Mouse (Mus musculus) midbrain, embryonic 10.5 days (tissue): ENCODE results near the gene Matn4. TPM values are rescaled to one million over a fixed set of nuclear protein-coding genes. Genes with fewer than 3 reads are reported as not detected.

Experiments used
- DNase-seq: peaks from one replicate; pipeline ENCODE4 v3.0.0-alpha.2; 2017; ENCODE audit warnings: low spot score
- H3K27ac ChIP-seq: fragments of 300-500 bp; sonication (generic); replicated peaks from 2 replicates; pipeline ENCODE4 v1.5.1; 2016; ENCODE audit warnings: mild to moderate bottlenecking
- H3K27me3 ChIP-seq: fragments of 300-500 bp; sonication (generic); 2 replicates; pipeline ENCODE4 v1.6.1; 2016; ENCODE audit warnings: low read depth, mild to moderate bottlenecking; ENCODE audit not compliant: poor library complexity, severe bottlenecking
- H3K36me3 ChIP-seq: fragments of 300-500 bp; sonication (generic); 2 replicates; pipeline ENCODE4 v1.6.1; 2016; ENCODE audit warnings: mild to moderate bottlenecking, moderate library complexity
- H3K4me1 ChIP-seq: fragments of 300-500 bp; sonication (generic); 2 replicates; pipeline ENCODE4 v1.6.1; 2016
- H3K4me3 ChIP-seq: fragments of 300-500 bp; sonication (generic); 2 replicates; pipeline ENCODE4 v1.5.1; 2016; ENCODE audit warnings: mild to moderate bottlenecking, moderate library complexity
- H3K9me3 ChIP-seq: fragments of 300-500 bp; sonication (generic); replicated peaks from 2 replicates; pipeline ENCODE4 v1.6.1; 2016; ENCODE audit warnings: mild to moderate bottlenecking
- WGBS: fragments of 180-500 bp; shearing (Covaris S2); methylation state at CpG from one replicate; pipeline ENCODE4 v1.1.7; 2016; 5-methylcytosine and 5-hydroxymethylcytosine counted together
- polyA plus RNA-seq: library from polyadenylated mRNA; unstranded; fragments of >200 nt; fragmentation: Nextera tagmentation; extraction: Ambion mirVana; gene quantifications from 2 replicates; pipeline ENCODE4 v1.2.1, GENCODE M21; 2016

The Matn4 gene
- polyA plus RNA-seq, 1 experiment from 2014 or later, result not detected

DNA sequence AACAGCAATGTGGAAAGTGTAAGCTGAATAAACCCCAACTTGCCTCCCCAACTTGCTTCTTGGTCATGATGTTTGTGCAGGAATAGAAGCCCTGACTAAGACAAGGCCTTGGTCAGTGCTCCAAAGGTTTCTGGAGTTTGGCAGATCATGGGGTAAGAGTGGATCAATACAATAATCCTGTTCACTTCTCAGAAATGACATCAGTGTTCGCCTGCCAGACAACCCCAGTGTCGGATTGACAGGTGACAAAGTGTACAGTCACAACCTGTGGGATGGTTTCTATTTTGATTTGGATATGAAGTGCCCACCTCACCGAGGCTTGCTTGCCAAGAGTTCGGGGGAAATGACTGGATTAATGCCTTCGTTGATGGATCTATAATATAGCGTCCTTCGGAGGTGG lies 16.3 kb upstream of the Matn4 start:
- H3K4me3 ChIP-seq, result no peak overlapping the region
- no peaks in the 10 kb centered on the region for H3K9me3 ChIP-seq
- H3K27ac ChIP-seq, result no peak overlapping the region
- peaks cover 12% of the 10 kb centered on the region for H3K36me3 ChIP-seq
- DNase-seq, result no peak
- peaks cover 7% of the 10 kb centered on the region; the same call in 1 of the 2 replicates for H3K4me1 ChIP-seq
- WGBS, result 91% methylated on average over 7 of the region's 7 CpGs
- H3K27me3 ChIP-seq, result peaks cover 12% of the 10 kb centered on the region; the same call in 1 of the 2 replicates

- H3K4me1 ChIP-seq, result peaks cover under 1% of the 10 kb centered on the region; the same call in 1 of the 2 replicates
Observed at GRCm38 (mm10) chr2:164419489-164419888, 14.5 kb upstream of the Matn4 start.

GRCm38 (mm10) chr2:164418308-164418875 lies 13.4 kb upstream of the Matn4 start:
- 32% methylated on average over 3 of the region's 3 CpGs for WGBS
- Histone ChIP-seq H3K4me3 (no peak overlapping the region), H3K9me3 (no peaks in the 10 kb centered on the region), H3K27me3 (peaks cover 36% of the 10 kb centered on the region), H3K27ac (no peak overlapping the region), H3K36me3 (peaks cover 2% of the 10 kb centered on the region; the same call in 1 of the 2 replicates), H3K4me1 (peaks cover 8% of the 10 kb centered on the region)
- DNase-seq, result no peak

More at GRCm38 (mm10) chr2:164419489-164419888, 14.5 kb upstream of the Matn4 start:
- H3K27me3 ChIP-seq, result peaks cover 26% of the 10 kb centered on the region
- H3K36me3 ChIP-seq, result peaks cover 11% of the 10 kb centered on the region
- no peaks in the 10 kb centered on the region for H3K9me3 ChIP-seq
- no peak overlapping the region for H3K27ac ChIP-seq
- whole genome bisulfite sequencing, result 11% methylated on average over 3 of the region's 3 CpGs
- H3K4me3 ChIP-seq, result no peak overlapping the region
- DNase-seq, result no peak

DNA sequence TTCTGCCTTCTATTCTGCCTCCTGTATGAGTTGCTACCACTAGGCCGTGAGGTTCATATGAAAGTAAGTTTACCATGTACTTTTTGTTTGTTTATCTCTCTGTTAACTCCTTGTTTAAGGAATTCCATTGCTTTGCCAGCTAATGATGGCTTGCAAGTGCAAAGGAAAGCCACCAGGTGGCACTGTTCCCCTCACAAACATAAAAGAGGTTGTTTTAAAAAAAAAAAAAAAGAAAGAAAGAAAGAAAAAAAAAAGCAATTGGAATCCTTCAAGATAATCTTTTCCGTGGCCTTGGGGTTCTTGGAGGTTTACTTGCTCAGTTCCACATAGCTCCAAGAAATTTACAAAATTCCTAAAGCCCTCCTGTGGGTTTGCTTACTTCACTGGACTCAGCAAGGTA lies 12.2 kb upstream of the Matn4 start:
- no peak overlapping the region for H3K27ac ChIP-seq
- no peaks in the 10 kb centered on the region for H3K36me3 ChIP-seq
- no peak overlapping the region for H3K4me3 ChIP-seq
- H3K4me1 ChIP-seq, result peaks cover 8% of the 10 kb centered on the region
- no peaks in the 10 kb centered on the region for H3K9me3 ChIP-seq
- no peak for DNase-seq
- peaks cover 46% of the 10 kb centered on the region for H3K27me3 ChIP-seq
- 5% methylated on average over 2 of the region's 2 CpGs for WGBS

DNA sequence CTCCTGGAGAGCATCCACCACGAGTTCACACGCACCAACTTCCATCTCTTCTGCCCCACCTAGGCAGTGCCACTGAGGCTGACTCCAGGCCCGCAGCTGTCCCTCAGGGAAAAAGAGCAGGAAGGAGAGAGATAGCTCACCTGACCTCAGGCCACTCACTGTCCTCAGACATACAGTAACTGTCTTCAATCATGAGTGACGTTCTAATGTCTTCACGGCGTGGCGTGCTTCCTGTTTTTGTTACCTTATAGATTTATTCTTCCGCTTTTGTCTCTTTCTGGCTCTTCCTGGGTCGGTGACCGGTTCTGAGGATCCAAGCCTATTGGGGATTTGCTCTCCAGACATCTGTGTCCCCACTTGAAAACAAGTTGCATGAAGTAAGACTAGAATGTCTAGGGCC lies 9.6 kb upstream of the Matn4 start:
- peak overlapping the region; percentile 36 for H3K4me3 ChIP-seq
- no peak for DNase-seq
- H3K9me3 ChIP-seq, result no peaks in the 10 kb centered on the region
- WGBS, result 79% methylated on average over 10 of the region's 10 CpGs
- peaks cover 8% of the 10 kb centered on the region for H3K4me1 ChIP-seq
- no peak overlapping the region for H3K27ac ChIP-seq
- H3K27me3 ChIP-seq, result peaks cover 63% of the 10 kb centered on the region
- H3K36me3 ChIP-seq, result no peaks in the 10 kb centered on the region

DNA sequence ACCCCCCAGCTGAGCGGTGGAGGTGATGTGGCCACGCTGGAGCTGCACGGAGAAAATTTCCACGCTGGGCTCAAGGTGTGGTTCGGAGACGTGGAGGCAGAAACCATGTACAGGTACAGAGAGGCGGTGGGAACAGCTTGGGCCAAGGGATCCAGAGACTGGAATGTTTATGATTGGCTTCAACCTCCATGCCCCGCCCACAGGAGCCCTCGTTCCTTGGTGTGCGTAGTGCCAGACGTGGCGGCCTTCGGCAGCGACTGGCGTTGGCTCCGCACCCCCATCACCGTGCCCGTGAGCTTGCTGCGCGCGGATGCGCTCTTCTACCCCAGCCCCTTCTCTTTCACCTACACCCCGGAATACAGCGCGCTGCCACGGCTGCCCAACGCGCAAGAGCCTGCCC lies 9.2 kb upstream of the Matn4 start:
- no peaks in the 10 kb centered on the region for H3K9me3 ChIP-seq
- no peaks in the 10 kb centered on the region for H3K36me3 ChIP-seq
- peaks cover 8% of the 10 kb centered on the region for H3K4me1 ChIP-seq
- H3K27ac ChIP-seq, result no peak overlapping the region
- peaks cover 67% of the 10 kb centered on the region for H3K27me3 ChIP-seq
- DNase-seq, result no peak
- peak overlapping the region; percentile 36 for H3K4me3 ChIP-seq
- WGBS, result 30% methylated on average over 28 of the region's 28 CpGs

DNA sequence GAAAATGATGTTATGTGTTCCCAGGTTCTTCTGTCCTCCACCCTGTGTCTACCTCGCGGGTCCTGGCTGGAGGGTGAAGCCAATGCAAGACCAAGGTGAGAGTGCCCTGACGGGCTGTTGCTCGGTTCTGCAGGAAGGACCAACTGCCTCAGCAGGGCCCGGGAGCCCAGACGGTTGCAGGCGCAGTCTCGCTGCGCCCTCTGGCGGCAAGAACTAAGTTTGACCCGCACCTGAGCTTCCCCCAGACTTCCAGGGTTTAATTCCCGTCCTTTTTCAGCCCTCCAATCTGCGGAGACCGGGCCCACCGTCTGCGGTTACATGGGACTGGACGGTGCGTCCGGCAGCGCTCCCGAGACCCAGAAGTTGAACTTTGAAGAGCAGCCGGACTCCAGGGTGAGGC lies 2.7 kb upstream of the Matn4 start:
- Histone ChIP-seq H3K4me1 (peaks cover 34% of the 10 kb centered on the region), H3K27me3 (peaks cover 90% of the 10 kb centered on the region), H3K27ac (no peak overlapping the region), H3K4me3 (peak overlapping the region; percentile 14; the same call in 1 of the 2 replicates), H3K36me3 (no peaks in the 10 kb centered on the region), H3K9me3 (no peaks in the 10 kb centered on the region)
- peak; percentile 79 for DNase-seq
- WGBS, result 2% methylated on average over 22 of the region's 22 CpGs

DNA sequence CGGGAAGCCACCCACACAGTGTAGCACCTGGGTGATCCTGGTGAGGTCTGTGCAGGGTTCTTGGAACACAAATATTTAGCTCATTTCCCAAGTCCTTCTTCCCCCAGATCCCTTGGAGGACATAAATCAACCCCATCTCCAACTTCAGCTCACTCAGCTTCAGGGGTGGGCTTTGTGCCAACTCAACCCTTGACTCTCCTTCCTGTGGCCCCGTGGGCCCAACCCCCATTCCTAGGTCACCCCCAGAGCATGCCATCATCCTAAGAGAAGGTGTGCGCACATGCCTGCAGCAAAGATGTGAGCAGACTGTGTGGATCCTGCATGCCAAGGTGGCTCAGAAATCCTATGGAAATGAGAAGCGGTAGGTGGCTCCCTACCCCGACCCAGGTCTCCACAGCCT lies 559 bp upstream of the Matn4 start:
- Histone ChIP-seq H3K27ac (no peak overlapping the region), H3K4me1 (peaks cover 39% of the 10 kb centered on the region), H3K27me3 (peaks cover 100% of the 10 kb centered on the region), H3K4me3 (no peak overlapping the region), H3K9me3 (no peaks in the 10 kb centered on the region), H3K36me3 (no peaks in the 10 kb centered on the region)
- DNase-seq, result no peak
- 41% methylated on average over 5 of the region's 5 CpGs for WGBS

- 2% methylated on average over 49 of the region's 49 CpGs for WGBS
- no peak overlapping the region for H3K27ac ChIP-seq
- no peaks in the 10 kb centered on the region for H3K36me3 ChIP-seq
- peak; percentile 53 for DNase-seq
- peaks cover 43% of the 10 kb centered on the region for H3K4me1 ChIP-seq
- peak overlapping the region; percentile 48 for H3K4me3 ChIP-seq
- H3K9me3 ChIP-seq, result no peaks in the 10 kb centered on the region
- H3K27me3 ChIP-seq, result peaks cover 100% of the 10 kb centered on the region
Observed at GRCm38 (mm10) chr2:164404082-164404990, 624 bp downstream of the Matn4 start.

GRCm38 (mm10) chr2:164403396-164404081 lies 1.4 kb downstream of the Matn4 start:
- Histone ChIP-seq H3K27ac (no peak overlapping the region), H3K4me1 (peaks cover 43% of the 10 kb centered on the region), H3K36me3 (no peaks in the 10 kb centered on the region), H3K4me3 (peak overlapping the region; percentile 19; the same call in 1 of the 2 replicates), H3K9me3 (no peaks in the 10 kb centered on the region), H3K27me3 (peaks cover 100% of the 10 kb centered on the region)
- DNase-seq, result no peak
- WGBS, result 6% methylated on average over 14 of the region's 14 CpGs

DNA sequence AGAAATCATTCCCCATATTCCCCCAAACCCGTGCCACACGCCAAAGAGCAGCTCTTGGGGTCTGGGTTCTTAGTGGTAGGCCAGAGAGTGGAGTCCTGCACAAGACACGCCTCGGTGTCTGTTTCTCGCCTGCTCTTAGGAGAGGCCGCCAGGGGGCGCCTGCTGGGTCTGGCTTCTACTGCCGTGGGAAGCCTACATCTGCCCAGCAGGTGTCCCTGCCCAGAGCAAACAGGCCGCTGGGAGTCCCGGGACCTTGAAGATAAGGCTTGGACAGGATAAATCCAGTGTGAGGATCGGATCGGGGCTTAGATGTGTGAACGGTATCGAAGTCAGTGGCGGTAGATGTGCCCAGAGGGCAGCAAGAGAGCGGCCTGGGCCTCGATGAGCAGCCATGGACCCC lies 2.1 kb downstream of the Matn4 start, which contains the start of gene Rbpjl:
Gene Rbpjl, plus strand, starts transcription at position 236 of the 400 bp plus-strand sequence.
- 3% methylated on average over 17 of the region's 17 CpGs for WGBS
- H3K4me3 ChIP-seq, result peak within 1 kb of the TSS; percentile 19; the same call in 1 of the 2 replicates
- H3K4me1 ChIP-seq, result peaks cover 37% of the 10 kb centered on the region
- H3K27ac ChIP-seq, result no peak within 1 kb of the TSS
- peaks cover 96% of the 10 kb centered on the region for H3K27me3 ChIP-seq
- H3K36me3 ChIP-seq, result no peaks in the 10 kb centered on the region
- peaks cover 4% of the 10 kb centered on the region; the same call in 1 of the 2 replicates for H3K9me3 ChIP-seq
- peak; percentile 76 for DNase-seq

DNA sequence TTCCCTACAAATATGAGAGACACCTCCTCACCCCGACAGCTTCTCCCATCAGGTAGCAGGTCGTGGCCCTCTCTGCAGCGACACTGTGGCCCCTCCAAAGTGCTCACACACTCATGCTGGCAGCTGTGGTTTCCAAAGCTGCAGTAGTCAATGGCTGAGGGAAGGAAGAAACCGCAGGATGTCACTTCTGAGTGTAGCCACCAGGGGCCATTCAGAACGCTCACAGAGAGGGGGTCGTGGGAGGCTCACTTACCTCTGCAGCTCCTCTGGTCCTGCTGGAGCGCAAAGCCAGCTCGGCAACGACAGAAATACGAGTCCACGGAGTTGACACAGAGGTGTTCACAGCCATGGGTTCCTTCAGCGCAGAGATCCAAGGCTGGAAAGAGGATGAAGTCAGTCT lies 8.0 kb downstream of the Matn4 start:
- 67% methylated on average over 12 of the region's 12 CpGs for WGBS
- no peaks in the 10 kb centered on the region for H3K36me3 ChIP-seq
- H3K4me3 ChIP-seq, result no peak overlapping the region
- peaks cover 16% of the 10 kb centered on the region for H3K9me3 ChIP-seq
- H3K27ac ChIP-seq, result no peak overlapping the region
- peaks cover 47% of the 10 kb centered on the region for H3K27me3 ChIP-seq
- H3K4me1 ChIP-seq, result peaks cover 8% of the 10 kb centered on the region
- no peak for DNase-seq
